Mouse (Mus musculus) hindbrain, embryonic 16.5 days (tissue): ENCODE data around the gene Ctnnal1. TPM values are rescaled to one million over a fixed set of nuclear protein-coding genes. Genes with fewer than 3 reads are reported as not detected.
"Not testable (repeated sequence)": the region's sequence is repeated elsewhere in the genome, so short reads cannot be mapped to it uniquely, and the experiment has no call there.

Source experiments
- ATAC-seq: fragments of 200-750 bp; cut with Nextera tagmentation; 2 replicates; pipeline ENCODE4 v1.8.0; 2017; ENCODE audit warnings: moderate TSS enrichment, moderate library complexity
- H3K27ac ChIP-seq: fragments of 300-500 bp; sonication (generic); 2 replicates; pipeline ENCODE4 v1.5.1; 2014; ENCODE audit warnings: low read depth, mild to moderate bottlenecking, control low read depth, low read length, moderate library complexity
- H3K27me3 ChIP-seq: fragments of 300-500 bp; sonication (generic); replicated peaks from 2 replicates; pipeline ENCODE4 v1.6.1; 2014; ENCODE audit warnings: low read length; ENCODE audit not compliant: control insufficient read depth, insufficient read depth
- H3K36me3 ChIP-seq: fragments of 300-500 bp; sonication (generic); 2 replicates; pipeline ENCODE4 v1.6.1; 2014; ENCODE audit warnings: mild to moderate bottlenecking, low read length, moderate library complexity, mixed read lengths; ENCODE audit not compliant: control insufficient read depth, insufficient read depth
- H3K4me1 ChIP-seq: fragments of 300-500 bp; sonication (generic); 2 replicates; pipeline ENCODE4 v1.6.1; 2014; ENCODE audit warnings: low read depth, low read length; ENCODE audit not compliant: control insufficient read depth, insufficient read depth
- H3K4me2 ChIP-seq: fragments of 300-500 bp; sonication (generic); 2 replicates; pipeline ENCODE4 v1.6.1; 2014; ENCODE audit warnings: mild to moderate bottlenecking, low read length, control low read depth, moderate library complexity
- H3K4me3 ChIP-seq: fragments of 300-500 bp; sonication (generic); 2 replicates; pipeline ENCODE4 v1.5.1; 2014; ENCODE audit warnings: mild to moderate bottlenecking, low read length, control low read depth, moderate library complexity
- H3K9ac ChIP-seq: fragments of 300-500 bp; sonication (generic); 2 replicates; pipeline ENCODE4 v1.6.1; 2014; ENCODE audit warnings: low read depth, mild to moderate bottlenecking, control low read depth, low read length, moderate library complexity
- H3K9me3 ChIP-seq: fragments of 300-500 bp; sonication (generic); 2 replicates; pipeline ENCODE4 v1.6.1; 2014; ENCODE audit warnings: mild to moderate bottlenecking, low read length, moderate library complexity; ENCODE audit not compliant: control insufficient read depth
- WGBS: fragments of 180-500 bp; shearing (Covaris S2); extraction: QIAGEN DNeasy Blood & Tissue Kit; methylation state at CpG from one replicate; pipeline ENCODE4 v1.1.7; 2014; 5-methylcytosine and 5-hydroxymethylcytosine counted together
- polyA plus RNA-seq: library from polyadenylated mRNA; unstranded; fragments of >200 nt; fragmentation: Nextera tagmentation; extraction: Ambion mirVana; gene quantifications from 2 replicates; pipeline ENCODE4 v1.2.1, GENCODE M21; 2015

The Ctnnal1 gene
- polyA plus RNA-seq, 1 experiment from 2014 or later: 13.7 TPM

GRCm38 (mm10) chr4:56899216-56899615, 34.2 kb upstream of the Ctnnal1 start:
- no peak for ATAC-seq
- H3K36me3 ChIP-seq: peaks cover 16% of the 10 kb centered on the region

GRCm38 (mm10) chr4:56897511-56897910, 32.5 kb upstream of the Ctnnal1 start:
- WGBS: 79% methylated on average over 3 of the region's 3 CpGs
- peaks cover 14% of the 10 kb centered on the region for H3K36me3 ChIP-seq
- H3K27me3 ChIP-seq: no peaks in the 10 kb centered on the region
- H3K27ac ChIP-seq: no peak overlapping the region
- no peak overlapping the region for H3K9ac ChIP-seq
- no peaks in the 10 kb centered on the region for H3K9me3 ChIP-seq
- no peak overlapping the region for H3K4me3 ChIP-seq
- no peaks in the 10 kb centered on the region for H3K4me1 ChIP-seq
- no peak overlapping the region for H3K4me2 ChIP-seq
- no peak for ATAC-seq

More at GRCm38 (mm10) chr4:56899216-56899615, 34.2 kb upstream of the Ctnnal1 start:
- Histone ChIP-seq H3K4me3 (no peak overlapping the region), H3K9me3 (no peaks in the 10 kb centered on the region), H3K27me3 (no peaks in the 10 kb centered on the region), H3K4me1 (no peaks in the 10 kb centered on the region), H3K4me2 (no peak overlapping the region), H3K27ac (no peak overlapping the region), H3K9ac (no peak overlapping the region)
- WGBS: 83% methylated on average over 8 of the region's 8 CpGs

DNA sequence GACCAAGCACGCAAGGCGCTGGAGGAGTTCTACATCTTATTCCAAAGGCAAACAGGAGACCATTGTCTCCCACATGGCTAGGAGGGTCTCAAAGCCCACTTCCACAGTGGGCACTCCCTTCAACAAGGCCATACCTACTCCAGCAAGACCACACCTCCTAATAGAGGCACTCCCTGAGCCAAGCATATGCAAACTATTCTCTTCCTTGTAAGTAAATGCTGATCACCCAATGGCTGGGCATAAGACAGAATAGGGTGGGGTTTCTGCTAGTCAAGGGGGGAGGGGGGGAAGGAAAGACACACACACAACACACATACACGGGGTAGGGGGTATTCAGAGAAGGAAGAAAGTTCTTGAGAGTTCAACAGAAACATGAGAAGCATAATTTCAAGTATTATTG, 29.2 kb upstream of the Ctnnal1 start:
- 99% methylated on average over 3 of the region's 3 CpGs for WGBS
- H3K9ac ChIP-seq: no peak overlapping the region
- no peaks in the 10 kb centered on the region for H3K27me3 ChIP-seq
- H3K9me3 ChIP-seq: no peaks in the 10 kb centered on the region
- ATAC-seq: no peak
- H3K4me3 ChIP-seq: no peak overlapping the region
- no peak overlapping the region for H3K27ac ChIP-seq
- H3K4me2 ChIP-seq: no peak overlapping the region
- H3K36me3 ChIP-seq: peaks cover 9% of the 10 kb centered on the region; the same call in 1 of the 2 replicates
- no peaks in the 10 kb centered on the region for H3K4me1 ChIP-seq

DNA sequence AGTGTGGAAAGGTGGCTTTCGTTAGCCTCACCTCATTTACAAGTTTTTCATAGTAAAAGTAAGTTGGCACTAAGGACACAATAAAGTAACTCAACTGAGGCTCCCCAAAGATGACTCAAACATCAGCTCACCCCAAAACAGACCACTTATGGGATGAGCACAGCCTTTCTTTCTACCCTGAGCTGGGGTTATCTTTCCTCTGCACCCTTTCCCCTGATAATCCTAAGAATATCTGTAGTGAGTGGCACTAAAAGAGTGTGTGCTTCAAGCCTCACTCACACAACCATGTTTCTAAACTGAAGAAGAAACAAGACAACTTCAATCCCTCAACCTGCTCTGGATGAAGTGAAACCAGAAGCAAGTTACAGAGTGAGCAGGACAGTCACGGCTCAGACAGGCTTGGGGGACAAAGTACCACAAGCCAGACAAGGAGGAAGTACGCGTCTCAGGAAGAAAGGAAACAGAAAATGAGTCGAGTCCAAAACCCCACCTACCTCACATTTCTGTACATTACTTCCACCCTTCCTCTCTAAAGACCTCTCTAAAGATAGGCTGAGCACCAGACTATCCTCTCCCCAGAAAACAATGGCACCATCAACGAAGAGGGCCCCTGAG, 27.6 kb upstream of the Ctnnal1 start:
- H3K9me3 ChIP-seq: no peaks in the 10 kb centered on the region
- H3K4me3 ChIP-seq: no peak overlapping the region
- H3K36me3 ChIP-seq: peaks cover 6% of the 10 kb centered on the region; the same call in 1 of the 2 replicates
- H3K27me3 ChIP-seq: no peaks in the 10 kb centered on the region
- H3K4me2 ChIP-seq: no peak overlapping the region
- no peaks in the 10 kb centered on the region for H3K4me1 ChIP-seq
- no peak overlapping the region for H3K27ac ChIP-seq
- H3K9ac ChIP-seq: no peak overlapping the region
- WGBS: 91% methylated on average over 6 of the region's 6 CpGs
- no peak for ATAC-seq

GRCm38 (mm10) chr4:56888483-56888882, 23.5 kb upstream of the Ctnnal1 start:
- no peak overlapping the region for H3K27ac ChIP-seq
- H3K9me3 ChIP-seq: no peaks in the 10 kb centered on the region
- H3K9ac ChIP-seq: no peak overlapping the region
- no peaks in the 10 kb centered on the region for H3K4me1 ChIP-seq
- H3K27me3 ChIP-seq: no peaks in the 10 kb centered on the region
- peaks cover 7% of the 10 kb centered on the region; the same call in 1 of the 2 replicates for H3K36me3 ChIP-seq
- H3K4me3 ChIP-seq: no peak overlapping the region
- H3K4me2 ChIP-seq: no peak overlapping the region
- WGBS: 74% methylated on average over 5 of the region's 5 CpGs
- ATAC-seq: no peak; the same call in 1 of the 2 replicates

DNA sequence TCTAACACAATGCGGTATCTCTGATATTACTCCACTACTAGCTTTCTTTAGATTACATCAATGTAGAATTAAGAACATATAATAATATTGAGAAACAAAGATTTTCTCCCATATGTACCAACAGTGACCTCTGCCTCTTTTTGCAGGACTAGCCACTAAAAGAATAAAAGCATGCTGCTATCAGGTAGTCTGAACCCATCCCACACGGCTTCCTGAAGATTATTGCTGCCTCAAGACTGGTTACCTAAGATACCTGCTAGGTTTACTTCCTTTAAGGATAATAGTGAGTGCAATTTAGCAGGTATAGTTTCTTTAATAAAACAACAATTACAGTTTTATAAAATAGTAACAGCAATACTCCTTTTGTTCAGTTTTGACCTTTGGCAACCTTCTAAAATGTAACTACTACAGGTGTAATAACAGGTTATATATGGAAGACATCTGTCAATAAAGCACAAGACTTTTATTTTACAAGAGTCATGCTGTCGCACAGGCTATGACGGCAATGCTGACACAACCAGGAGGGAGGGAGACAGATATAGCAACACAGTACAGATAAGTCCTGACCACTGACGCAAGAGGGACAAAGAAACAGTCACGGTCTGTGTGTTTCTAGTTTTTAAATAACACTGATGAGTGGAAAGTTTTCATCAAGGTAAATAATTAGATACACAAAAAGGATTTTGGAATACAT, 21.4 kb upstream of the Ctnnal1 start:
- H3K27me3 ChIP-seq: no peaks in the 10 kb centered on the region
- no peak overlapping the region for H3K4me2 ChIP-seq
- peaks cover 7% of the 10 kb centered on the region; the same call in 1 of the 2 replicates for H3K36me3 ChIP-seq
- H3K27ac ChIP-seq: no peak overlapping the region
- 93% methylated on average over 6 of the region's 6 CpGs for WGBS
- no peaks in the 10 kb centered on the region for H3K4me1 ChIP-seq
- no peaks in the 10 kb centered on the region for H3K9me3 ChIP-seq
- H3K9ac ChIP-seq: no peak overlapping the region
- H3K4me3 ChIP-seq: no peak overlapping the region
- no peak for ATAC-seq

GRCm38 (mm10) chr4:56880036-56880703, 15.2 kb upstream of the Ctnnal1 start:
- 0 out of 2 replicates have a peak, but pooled peaks cover 5% of the 10 kb centered on the region for H3K36me3 ChIP-seq
- H3K9ac ChIP-seq: no peak overlapping the region
- H3K4me3 ChIP-seq: no peak overlapping the region
- no peak overlapping the region for H3K27ac ChIP-seq
- H3K4me1 ChIP-seq: no peaks in the 10 kb centered on the region
- no peak overlapping the region for H3K4me2 ChIP-seq
- WGBS: 89% methylated on average over 11 of the region's 11 CpGs
- no peaks in the 10 kb centered on the region for H3K27me3 ChIP-seq
- H3K9me3 ChIP-seq: no peaks in the 10 kb centered on the region
- ATAC-seq: no peak

GRCm38 (mm10) chr4:56878971-56879370, 14.0 kb upstream of the Ctnnal1 start:
- Histone ChIP-seq H3K27me3 (no peaks in the 10 kb centered on the region), H3K4me3 (no peak overlapping the region), H3K27ac (no peak overlapping the region), H3K9ac (no peak overlapping the region), H3K36me3 (0 out of 2 replicates have a peak, but pooled peaks cover 10% of the 10 kb centered on the region), H3K4me2 (no peak overlapping the region), H3K4me1 (no peaks in the 10 kb centered on the region), H3K9me3 (no peaks in the 10 kb centered on the region)
- WGBS: 94% methylated on average over 7 of the region's 7 CpGs
- ATAC-seq: no peak

DNA sequence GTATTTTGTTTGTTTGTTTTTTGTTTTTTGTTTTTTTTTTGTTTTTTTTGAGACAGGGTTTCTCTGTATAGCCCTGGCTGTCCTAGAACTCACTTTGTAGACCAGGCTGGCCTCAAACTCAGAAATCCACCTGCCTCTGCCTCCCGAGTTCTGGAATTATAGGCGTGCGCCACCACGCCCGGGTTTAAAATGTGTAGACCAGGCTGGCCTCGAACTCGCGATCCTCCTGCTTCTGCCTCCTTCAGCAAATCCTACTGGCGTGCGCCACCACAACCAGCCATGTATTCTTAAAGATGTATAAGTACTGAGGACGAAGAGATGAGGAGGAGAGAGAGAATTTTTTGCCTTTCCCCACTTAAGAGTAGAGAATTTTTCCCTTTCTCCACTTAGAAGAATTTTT, 5.6 kb upstream of the Ctnnal1 start:
- H3K9ac ChIP-seq, H3K27ac ChIP-seq, H3K27me3 ChIP-seq, ATAC-seq, H3K36me3 ChIP-seq, H3K4me1 ChIP-seq, H3K4me2 ChIP-seq, H3K9me3 ChIP-seq, H3K4me3 ChIP-seq: not testable (repeated sequence)
- WGBS: 97% methylated on average over 11 of the region's 11 CpGs
